In the genomic region with DNA sequence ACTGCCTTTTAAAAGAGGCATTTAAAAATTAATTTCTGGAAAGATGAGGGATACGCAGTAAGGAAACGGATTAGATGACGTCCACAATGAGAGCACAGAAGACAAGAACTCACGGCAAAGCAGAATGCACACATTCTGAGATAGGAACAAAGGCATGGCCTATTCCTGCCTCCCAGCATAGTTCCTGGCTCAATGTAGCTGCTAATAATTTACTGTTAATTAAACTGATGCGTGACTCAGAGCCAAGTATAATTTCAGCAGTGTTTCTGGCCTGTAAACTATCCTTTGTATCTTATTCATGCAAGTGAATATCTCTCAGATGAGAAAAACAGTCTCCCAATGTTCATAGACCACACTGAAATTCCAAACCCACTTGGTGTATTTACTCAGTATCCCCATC, we compare ENCODE assay signal across 23 mouse cellular contexts.
A peak's percentile ranks its signal among the peaks of the same experiment; 100 is the strongest.
DNase-seq lines count a peak whose midpoint lies in the region; ATAC-seq and TF ChIP-seq lines count a peak whose summit lies in the region.
"Had no signal": no experiment of that assay in that cellular context is flagged by ENCODE, and none has a peak within 500 bp of the region (broad histone marks: within the 10 kb centered on the region; RNA-seq: fewer than 3 reads in every experiment).

No protein-coding gene starts in this region.

- H3K4me2 ChIP-seq in hindbrain, embryonic 12.5 days (replicated peaks), result no peak overlapping the region
- no peak overlapping the region for H3K4me2 ChIP-seq in hindbrain, postnatal 0 days (ENCODE audit: low read depth, low read length)
- H3K4me2 ChIP-seq in midbrain, embryonic 12.5 days (replicated peaks), result no peak overlapping the region
- H3K4me2 ChIP-seq in hindbrain, embryonic 14.5 days (replicated peaks), result no peak overlapping the region
- H3K4me2 ChIP-seq in liver, postnatal 0 days (ENCODE audit: low read depth, low read length), result no peak overlapping the region
- H3K4me2 ChIP-seq: embryonic facial prominence, embryonic 15.5 days; heart, embryonic 11.5 days; limb, embryonic 13.5 days; stomach, embryonic 15.5 days had no signal

- peaks cover 3% of the 10 kb centered on the region; the same call in 1 of the 2 replicates for H3K4me1 ChIP-seq in hindbrain, embryonic 12.5 days
- peaks cover 5% of the 10 kb centered on the region; the same call in 1 of the 2 replicates for H3K4me1 ChIP-seq in hindbrain, postnatal 0 days (ENCODE audit: insufficient read depth, low read length)
- H3K4me1 ChIP-seq in midbrain, embryonic 12.5 days, result peaks cover 3% of the 10 kb centered on the region; the same call in 1 of the 2 replicates
- H3K4me1 ChIP-seq in midbrain, embryonic 10.5 days, result peaks cover 3% of the 10 kb centered on the region; the same call in 1 of the 2 replicates
- H3K4me1 ChIP-seq in hindbrain, embryonic 14.5 days (replicated peaks; ENCODE audit: control insufficient read depth, insufficient read depth, low read length), result peaks cover 4% of the 10 kb centered on the region; the same call in 1 of the 2 replicates
- peaks cover 5% of the 10 kb centered on the region for H3K4me1 ChIP-seq in olfactory bulb, adult 2 months (ENCODE audit: control insufficient read depth, insufficient read depth, low read length)
- no peaks in the 10 kb centered on the region for H3K4me1 ChIP-seq in liver, postnatal 0 days (ENCODE audit: insufficient read depth)
- H3K4me1 ChIP-seq: embryonic facial prominence, embryonic 15.5 days; limb, embryonic 13.5 days; stomach, embryonic 15.5 days had no signal

- TF ChIP-seq POLR2A in olfactory bulb, adult 2 months (IDR thresholded peaks at IDR 0.05; ENCODE audit: insufficient read depth, low read depth, low read length), result no peak

- peak overlapping the region; percentile 24 for H3K27ac ChIP-seq in hindbrain, embryonic 12.5 days
- no peak overlapping the region for H3K27ac ChIP-seq in hindbrain, postnatal 0 days
- H3K27ac ChIP-seq in midbrain, embryonic 12.5 days (replicated peaks), result peak overlapping the region; percentile 58
- no peak overlapping the region for H3K27ac ChIP-seq in midbrain, embryonic 10.5 days (replicated peaks)
- H3K27ac ChIP-seq in hindbrain, embryonic 14.5 days, result peak overlapping the region; percentile 50
- peak overlapping the region; percentile 50; the same call in 1 of the 2 replicates for H3K27ac ChIP-seq in olfactory bulb, adult 2 months (ENCODE audit: insufficient read depth, low read depth, low read length)
- H3K27ac ChIP-seq in liver, postnatal 0 days (ENCODE audit: low read depth), result no peak overlapping the region
- H3K27ac ChIP-seq: embryonic facial prominence, embryonic 15.5 days; limb, embryonic 13.5 days; liver, embryonic 14.5 days; stomach, embryonic 15.5 days had no signal

- peaks cover 27% of the 10 kb centered on the region for H3K36me3 ChIP-seq in hindbrain, embryonic 12.5 days
- peaks cover 19% of the 10 kb centered on the region for H3K36me3 ChIP-seq in hindbrain, postnatal 0 days (ENCODE audit: insufficient read depth, low read length)
- H3K36me3 ChIP-seq in midbrain, embryonic 12.5 days, result peaks cover 17% of the 10 kb centered on the region
- H3K36me3 ChIP-seq in midbrain, embryonic 10.5 days, result peaks cover 35% of the 10 kb centered on the region
- peaks cover 25% of the 10 kb centered on the region for H3K36me3 ChIP-seq in hindbrain, embryonic 14.5 days (replicated peaks; ENCODE audit: control insufficient read depth, insufficient read depth)
- H3K36me3 ChIP-seq in liver, postnatal 0 days (replicated peaks; ENCODE audit: insufficient read depth, low read length), result peaks cover 11% of the 10 kb centered on the region; the same call in 1 of the 2 replicates

- ATAC-seq in hindbrain, embryonic 12.5 days (ENCODE audit: low FRiP score), result peak; percentile 38; the same call in 1 of the 2 replicates
- no peak for ATAC-seq in hindbrain, postnatal 0 days
- ATAC-seq in midbrain, embryonic 12.5 days (ENCODE audit: low FRiP score, low read depth), result peak; percentile 31; the same call in 1 of the 2 replicates
- no peak for ATAC-seq in hindbrain, embryonic 14.5 days (ENCODE audit: low FRiP score)
- no peak for ATAC-seq in liver, postnatal 0 days

- WGBS in hindbrain, embryonic 12.5 days, result 51% methylated on average over 5 of the region's 5 CpGs
- WGBS in hindbrain, postnatal 0 days, result 53% methylated on average over 5 of the region's 5 CpGs
- 71% methylated on average over 5 of the region's 5 CpGs for WGBS in midbrain, embryonic 12.5 days
- WGBS in midbrain, embryonic 10.5 days, result 91% methylated on average over 5 of the region's 5 CpGs
- WGBS in hindbrain, embryonic 14.5 days, result 43% methylated on average over 5 of the region's 5 CpGs
- WGBS in olfactory bulb, adult 2 months, result 28% methylated on average over 5 of the region's 5 CpGs
- WGBS in liver, postnatal 0 days (ENCODE audit: insufficient replicate concordance), result 87% methylated on average over 5 of the region's 5 CpGs

- no peak for TF ChIP-seq EP300 in liver, postnatal 0 days (IDR thresholded peaks at IDR 0.05; ENCODE audit: low read depth)

- no peak overlapping the region for H3K4me3 ChIP-seq in hindbrain, embryonic 12.5 days
- no peak overlapping the region for H3K4me3 ChIP-seq in hindbrain, postnatal 0 days (ENCODE audit: low read length)
- H3K4me3 ChIP-seq in midbrain, embryonic 12.5 days, result no peak overlapping the region
- no peak overlapping the region for H3K4me3 ChIP-seq in midbrain, embryonic 10.5 days
- no peak overlapping the region for H3K4me3 ChIP-seq in hindbrain, embryonic 14.5 days (replicated peaks; ENCODE audit: low read length)
- H3K4me3 ChIP-seq in olfactory bulb, adult 2 months (ENCODE audit: insufficient read depth, low read depth, low read length), result no peak overlapping the region
- H3K4me3 ChIP-seq in liver, postnatal 0 days (ENCODE audit: low read depth, low read length), result no peak overlapping the region
- H3K4me3 ChIP-seq: embryonic facial prominence, embryonic 15.5 days; limb, embryonic 13.5 days; stomach, embryonic 15.5 days had no signal

- DNase-seq in hindbrain, postnatal 0 days (ENCODE audit: low spot score), result no peak
- no peak for DNase-seq in midbrain, embryonic 10.5 days (ENCODE audit: low spot score)
- no peak for DNase-seq in hindbrain, embryonic 14.5 days (ENCODE audit: low spot score)
- no peak for DNase-seq in urinary bladder, postnatal 36 days (ENCODE audit: low spot score in 2 of 2)
- no peak for DNase-seq in liver, postnatal 0 days
- DNase-seq: B cell, adult 2 months; cerebellum, adult 2 months; cerebellum, postnatal 36 days; heart, postnatal 10 days; kidney, adult 11 months; kidney, postnatal 25 days; layer of hippocampus, adult 9-11 months; lung, postnatal 10 days; retina, postnatal 1 day; thymus, adult 18-20 months had no signal

- TF ChIP-seq CTCF in hindbrain, postnatal 0 days (IDR thresholded peaks at IDR 0.05; ENCODE audit: low read depth), result no peak
- no peak for TF ChIP-seq CTCF in olfactory bulb, adult 2 months (IDR thresholded peaks at IDR 0.05; ENCODE audit: insufficient read depth, low read depth, low read length)
- no peak for TF ChIP-seq CTCF in liver, postnatal 0 days (IDR thresholded peaks at IDR 0.05; ENCODE audit: low read depth)

- no peaks in the 10 kb centered on the region for H3K9me3 ChIP-seq in hindbrain, embryonic 12.5 days (replicated peaks)
- no peaks in the 10 kb centered on the region for H3K9me3 ChIP-seq in hindbrain, postnatal 0 days (ENCODE audit: low read length)
- H3K9me3 ChIP-seq in midbrain, embryonic 12.5 days, result no peaks in the 10 kb centered on the region
- H3K9me3 ChIP-seq in midbrain, embryonic 10.5 days (replicated peaks), result no peaks in the 10 kb centered on the region
- H3K9me3 ChIP-seq in hindbrain, embryonic 14.5 days (ENCODE audit: control insufficient read depth, low read length), result no peaks in the 10 kb centered on the region
- no peaks in the 10 kb centered on the region for H3K9me3 ChIP-seq in liver, postnatal 0 days (ENCODE audit: low read length)
- H3K9me3 ChIP-seq: embryonic facial prominence, embryonic 15.5 days; limb, embryonic 13.5 days; stomach, embryonic 15.5 days had no signal

- H3K9ac ChIP-seq in hindbrain, embryonic 12.5 days, result no peak overlapping the region
- H3K9ac ChIP-seq in hindbrain, postnatal 0 days (replicated peaks; ENCODE audit: low read length), result no peak overlapping the region
- H3K9ac ChIP-seq in midbrain, embryonic 12.5 days (replicated peaks), result no peak overlapping the region
- no peak overlapping the region for H3K9ac ChIP-seq in hindbrain, embryonic 14.5 days
- no peak overlapping the region for H3K9ac ChIP-seq in liver, postnatal 0 days (replicated peaks)
- H3K9ac ChIP-seq: embryonic facial prominence, embryonic 15.5 days; limb, embryonic 13.5 days; liver, embryonic 14.5 days; stomach, embryonic 15.5 days had no signal

- H3K27me3 ChIP-seq in hindbrain, embryonic 12.5 days, result no peaks in the 10 kb centered on the region
- H3K27me3 ChIP-seq in hindbrain, postnatal 0 days (ENCODE audit: insufficient read depth, low read length), result no peaks in the 10 kb centered on the region
- no peaks in the 10 kb centered on the region for H3K27me3 ChIP-seq in midbrain, embryonic 12.5 days
- H3K27me3 ChIP-seq in midbrain, embryonic 10.5 days (ENCODE audit: low read depth, poor library complexity, severe bottlenecking), result no peaks in the 10 kb centered on the region
- no peaks in the 10 kb centered on the region for H3K27me3 ChIP-seq in hindbrain, embryonic 14.5 days (ENCODE audit: control insufficient read depth, insufficient read depth, low read length)
- no peaks in the 10 kb centered on the region for H3K27me3 ChIP-seq in liver, postnatal 0 days (ENCODE audit: insufficient read depth, low read length)
- H3K27me3 ChIP-seq: embryonic facial prominence, embryonic 15.5 days; limb, embryonic 13.5 days; stomach, embryonic 15.5 days had no signal

Comparison
In these comparisons a context has a peak if more than half of its experiments do, and no peak if none do; other contexts are left out.
1. ATAC-seq: peak in hindbrain, embryonic 12.5 days (single experiment) and midbrain, embryonic 12.5 days (single experiment); none in hindbrain, postnatal 0 days (single experiment), hindbrain, embryonic 14.5 days (single experiment) and liver, postnatal 0 days (single experiment).
2. H3K27ac ChIP-seq: peak in hindbrain, embryonic 12.5 days (single experiment), midbrain, embryonic 12.5 days (single experiment), hindbrain, embryonic 14.5 days (single experiment) and olfactory bulb, adult 2 months (single experiment); none in hindbrain, postnatal 0 days (single experiment), midbrain, embryonic 10.5 days (single experiment) and liver, postnatal 0 days (single experiment).